Mouse (Mus musculus) embryonic facial prominence, embryonic 15.5 days (tissue): ENCODE data around the gene Slc17a4. TPM values are rescaled to one million over a fixed set of nuclear protein-coding genes. Genes with fewer than 3 reads are reported as not detected.

Experiments used
- ATAC-seq: fragments of 200-750 bp; cut with Nextera tagmentation; 2 replicates; pipeline ENCODE4 v1.8.0; 2017; ENCODE audit warnings: low read depth, moderate TSS enrichment; ENCODE audit not compliant: insufficient number of reproducible peaks, low FRiP score, low TSS enrichment
- H3K27ac ChIP-seq: fragments of 300-500 bp; sonication (generic); replicated peaks from 2 replicates; pipeline ENCODE4 v1.5.1; 2015; ENCODE audit warnings: mild to moderate bottlenecking, inconsistent platforms
- H3K27me3 ChIP-seq: fragments of 300-500 bp; sonication (generic); 2 replicates; pipeline ENCODE4 v1.6.1; 2015; ENCODE audit warnings: inconsistent platforms
- H3K36me3 ChIP-seq: fragments of 300-500 bp; sonication (generic); 2 replicates; pipeline ENCODE4 v1.6.1; 2015; ENCODE audit warnings: mild to moderate bottlenecking, inconsistent platforms
- H3K4me1 ChIP-seq: fragments of 300-500 bp; sonication (generic); 2 replicates; pipeline ENCODE4 v1.6.1; 2015; ENCODE audit warnings: inconsistent platforms
- H3K4me2 ChIP-seq: fragments of 300-500 bp; sonication (generic); replicated peaks from 2 replicates; pipeline ENCODE4 v1.6.1; 2015; ENCODE audit warnings: mild to moderate bottlenecking, inconsistent platforms
- H3K4me3 ChIP-seq: fragments of 300-500 bp; sonication (generic); replicated peaks from 2 replicates; pipeline ENCODE4 v1.5.1; 2015; ENCODE audit warnings: mild to moderate bottlenecking, inconsistent platforms
- H3K9ac ChIP-seq: fragments of 300-500 bp; sonication (generic); 2 replicates; pipeline ENCODE4 v1.6.1; 2015; ENCODE audit warnings: inconsistent platforms
- H3K9me3 ChIP-seq: fragments of 300-500 bp; sonication (generic); replicated peaks from 2 replicates; pipeline ENCODE4 v1.6.1; 2016; ENCODE audit warnings: inconsistent platforms
- WGBS: fragments of 180-500 bp; shearing (Covaris S2); methylation state at CpG from one replicate; pipeline ENCODE4 v1.1.7; 2015; 5-methylcytosine and 5-hydroxymethylcytosine counted together
- microRNA-seq: library from miRNA; unstranded; fragments of <30 nt; microRNA quantifications from one replicate; pipeline ENCODE4, GENCODE M21; 2016; ENCODE audit warnings: borderline number of aligned reads
- polyA plus RNA-seq: library from polyadenylated mRNA; unstranded; fragments of >200 nt; fragmentation: Nextera tagmentation; extraction: Ambion mirVana; gene quantifications from 2 replicates; pipeline ENCODE4 v1.2.1, GENCODE M21; 2015

The Slc17a4 gene
- polyA plus RNA-seq, 1 experiment from 2014 or later, result not detected

GRCm38 (mm10) chr13:23864711-23865110 lies 50.1 kb downstream of the Slc17a4 start:
- no peak overlapping the region for H3K9ac ChIP-seq
- 74% methylated on average over 9 of the region's 9 CpGs for WGBS
- ATAC-seq, result no peak
- H3K36me3 ChIP-seq, result no peaks in the 10 kb centered on the region
- H3K27me3 ChIP-seq, result no peaks in the 10 kb centered on the region
- no peak overlapping the region for H3K4me2 ChIP-seq
- H3K4me3 ChIP-seq, result no peak overlapping the region
- no peaks in the 10 kb centered on the region for H3K9me3 ChIP-seq
- H3K27ac ChIP-seq, result no peak overlapping the region
- no peaks in the 10 kb centered on the region for H3K4me1 ChIP-seq

- Histone ChIP-seq H3K4me1 (no peaks in the 10 kb centered on the region), H3K9ac (no peak overlapping the region), H3K4me3 (no peak overlapping the region), H3K36me3 (no peaks in the 10 kb centered on the region), H3K27ac (no peak overlapping the region), H3K27me3 (no peaks in the 10 kb centered on the region), H3K4me2 (no peak overlapping the region), H3K9me3 (no peaks in the 10 kb centered on the region)
- ATAC-seq, result no peak
Measured at GRCm38 (mm10) chr13:23861815-23862214, 53.0 kb downstream of the Slc17a4 start.

- H3K4me3 ChIP-seq, result no peak overlapping the region
- no peak overlapping the region for H3K27ac ChIP-seq
- ATAC-seq, result no peak
- H3K27me3 ChIP-seq, result no peaks in the 10 kb centered on the region
- WGBS, result 48% methylated on average over 3 of the region's 3 CpGs
- no peaks in the 10 kb centered on the region for H3K9me3 ChIP-seq
- H3K36me3 ChIP-seq, result no peaks in the 10 kb centered on the region
- no peaks in the 10 kb centered on the region for H3K4me1 ChIP-seq
- no peak overlapping the region for H3K9ac ChIP-seq
- no peak overlapping the region for H3K4me2 ChIP-seq
Measured at GRCm38 (mm10) chr13:23856401-23856800, 58.4 kb downstream of the Slc17a4 start.

GRCm38 (mm10) chr13:23849299-23849698 lies 65.5 kb downstream of the Slc17a4 start:
- Histone ChIP-seq H3K4me3 (no peak overlapping the region), H3K36me3 (no peaks in the 10 kb centered on the region), H3K27me3 (no peaks in the 10 kb centered on the region), H3K4me1 (no peaks in the 10 kb centered on the region), H3K4me2 (no peak overlapping the region), H3K27ac (no peak overlapping the region), H3K9ac (no peak overlapping the region), H3K9me3 (no peaks in the 10 kb centered on the region)
- 75% methylated on average over 2 of the region's 2 CpGs for WGBS
- no peak for ATAC-seq

Small RNA genes within 50 kb of the gene (microRNA-seq; reads per million reads assigned to microRNA genes)
- gene Gm44344, result not detected

Other genes starting within 250 kb of the Slc17a4 start
- gene Hist1h2ac, start 231.1 kb downstream of the Slc17a4 start, polyA plus RNA-seq, result 1.1 and 1.3 TPM in 2 replicates
- gene Hist1h2bc, start 230.8 kb downstream of the Slc17a4 start, polyA plus RNA-seq, result 63.3 and 66.8 TPM in 2 replicates
- not detected in 2 replicates for gene Hist1h1t, start 219.2 kb downstream of the Slc17a4 start, polyA plus RNA-seq
- 4.2 and 5.3 TPM in 2 replicates for gene Hist1h4c, start 216.6 kb downstream of the Slc17a4 start, polyA plus RNA-seq
- 8.7 and 13.0 TPM in 2 replicates for gene Hfe, start 204.2 kb downstream of the Slc17a4 start, polyA plus RNA-seq
- gene Hist1h1c, start 176.2 kb downstream of the Slc17a4 start, polyA plus RNA-seq, result 36.4 TPM in 2 replicates
- 3.5 and 4.8 TPM in 2 replicates for gene Hist1h3c, start 169.4 kb downstream of the Slc17a4 start, polyA plus RNA-seq
- gene Hist1h2bb, start 168.3 kb downstream of the Slc17a4 start, polyA plus RNA-seq, result 2.0 and 2.1 TPM in 2 replicates
- 23.1 and 38.3 TPM in 2 replicates for gene Hist1h2ab, start 163.9 kb downstream of the Slc17a4 start, polyA plus RNA-seq
- 8.4 and 9.7 TPM in 2 replicates for gene Hist1h3b, start 162.7 kb downstream of the Slc17a4 start, polyA plus RNA-seq
- gene Hist1h4b, start 158.0 kb downstream of the Slc17a4 start, polyA plus RNA-seq, result 2.6 and 3.0 TPM in 2 replicates
- gene Hist1h4a, start 153.8 kb downstream of the Slc17a4 start, polyA plus RNA-seq, result 0.39 and 0.42 TPM in 2 replicates
- 2.3 and 3.5 TPM in 2 replicates for gene Hist1h3a, start 152.6 kb downstream of the Slc17a4 start, polyA plus RNA-seq
- gene Hist1h1a, start 151.3 kb downstream of the Slc17a4 start, polyA plus RNA-seq, result 1.8 and 1.9 TPM in 2 replicates
- not detected in 2 replicates for gene Trim38, start 145.1 kb downstream of the Slc17a4 start, polyA plus RNA-seq
- gene Slc17a2, start 108.0 kb downstream of the Slc17a4 start, polyA plus RNA-seq, result not detected in 2 replicates
- gene Slc17a3, start 75.6 kb downstream of the Slc17a4 start, polyA plus RNA-seq, result not detected in 2 replicates
- gene Slc17a1, start 47.3 kb downstream of the Slc17a4 start, polyA plus RNA-seq, result not detected in 2 replicates
- gene Hist1h2ba, start 19.1 kb upstream of the Slc17a4 start, polyA plus RNA-seq, result not detected in 2 replicates
- gene Hist1h2aa, start 19.5 kb upstream of the Slc17a4 start, polyA plus RNA-seq, result not detected in 2 replicates
- 0.42 and 0.63 TPM in 2 replicates for gene Scgn, start 76.2 kb upstream of the Slc17a4 start, polyA plus RNA-seq